Mouse (Mus musculus) testis, adult 2 months (tissue): ENCODE results near the gene Gm36176.

Experiments
- CTCF ChIP-seq: fragments of 200-500 bp; IDR thresholded peaks from 2 replicates; pipeline ENCODE4 v1.5.1; 2012; ENCODE audit warnings: low read depth, mild to moderate bottlenecking, inconsistent platforms, low read length, moderate library complexity; ENCODE audit not compliant: control insufficient read depth, insufficient read depth, insufficient replicate concordance
- POLR2A ChIP-seq: fragments of 200-500 bp; IDR thresholded peaks from 2 replicates; pipeline ENCODE4 v1.6.1; 2012; ENCODE audit warnings: low read depth, mild to moderate bottlenecking, inconsistent platforms, low read length, moderate library complexity; ENCODE audit not compliant: control insufficient read depth

GRCm38 (mm10) chr10:77886007-77886747, 39.6 kb downstream of the Gm36176 start:
- no peak for TF ChIP-seq CTCF
- TF ChIP-seq POLR2A = no peak
